Comparison of ENCODE assay signal across 9 mouse cellular contexts in the genomic region with DNA sequence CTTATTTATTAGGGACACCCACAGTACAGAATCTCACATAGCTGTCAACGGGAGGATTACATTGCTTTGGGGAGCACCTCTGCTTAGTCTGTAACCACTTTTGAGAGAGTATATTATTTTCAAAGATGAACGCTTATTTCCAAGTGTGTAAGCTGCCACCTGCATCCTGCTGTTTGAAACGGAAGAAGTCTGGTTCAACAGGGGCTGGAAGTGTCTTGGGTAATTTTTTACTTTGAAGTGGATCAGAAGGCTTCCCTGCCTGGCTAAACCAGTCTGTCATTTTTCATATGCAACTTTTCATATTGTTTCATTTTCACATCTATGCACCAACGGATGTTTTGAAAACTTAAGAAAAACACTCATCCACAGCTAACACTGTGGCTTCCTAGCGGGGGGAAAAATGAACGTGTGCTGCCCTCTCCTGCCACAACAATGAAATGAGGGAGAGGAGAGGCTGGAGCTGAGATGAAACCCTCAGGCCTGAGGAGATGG. TPM values are rescaled to one million over a fixed set of nuclear protein-coding genes. Genes with fewer than 3 reads are reported as not detected.
DNase-seq lines count a peak whose midpoint lies in the region; ATAC-seq and TF ChIP-seq lines count a peak whose summit lies in the region.
"Had no signal": no experiment of that assay in that cellular context is flagged by ENCODE, and none has a peak within 500 bp of the region (broad histone marks: within the 10 kb centered on the region; RNA-seq: fewer than 3 reads in every experiment).

No protein-coding gene starts in this region.

- no peak overlapping the region for H3K4me3 ChIP-seq in cortical plate, adult 2 months (ENCODE audit: insufficient read depth, low read length)
- no peak overlapping the region for H3K4me3 ChIP-seq in intestine, embryonic 15.5 days (replicated peaks)

- no peak overlapping the region for H3K9ac ChIP-seq in intestine, embryonic 15.5 days

- no peaks in the 10 kb centered on the region for H3K27me3 ChIP-seq in intestine, embryonic 15.5 days (replicated peaks)

- TF ChIP-seq POLR2A in cortical plate, adult 2 months (IDR thresholded peaks at IDR 0.05; ENCODE audit: extremely low read depth, insufficient read depth, low read length) = no peak

- 56% methylated on average over 6 of the region's 6 CpGs for WGBS in intestine, embryonic 15.5 days

- peaks cover 12% of the 10 kb centered on the region; the same call in 1 of the 2 replicates for H3K36me3 ChIP-seq in intestine, embryonic 15.5 days

- ATAC-seq in intestine, embryonic 15.5 days = no peak
- ATAC-seq in erythroblast, adult 5-6 weeks (replicated peaks; ENCODE audit: low FRiP score, poor library complexity, severe bottlenecking) = no peak

- no peak overlapping the region for H3K27ac ChIP-seq in cortical plate, adult 2 months (ENCODE audit: insufficient read depth, low read length)
- no peak overlapping the region for H3K27ac ChIP-seq in intestine, embryonic 15.5 days

- H3K4me2 ChIP-seq in intestine, embryonic 15.5 days (replicated peaks) = no peak overlapping the region

- DNase-seq in kidney, postnatal 10 days = peak; percentile 38
- DNase-seq in kidney, adult 18-20 months = no peak
- DNase-seq in NIH3T3 (ENCODE audit: low read depth) = peak; percentile 45
- peak; percentile 70 for DNase-seq in naive thymus-derived CD4-positive, alpha-beta T cell, adult 2 months (ENCODE audit: low read depth)

- H3K4me1 ChIP-seq in cortical plate, adult 2 months (ENCODE audit: control insufficient read depth, insufficient read depth, low read length) = no peaks in the 10 kb centered on the region; the same call in 1 of the 2 replicates
- H3K4me1 ChIP-seq in intestine, embryonic 15.5 days (replicated peaks) = 0 out of 2 replicates have a peak, but pooled peaks cover 4% of the 10 kb centered on the region

- no peaks in the 10 kb centered on the region for H3K9me3 ChIP-seq in intestine, embryonic 15.5 days

- TF ChIP-seq CTCF in cortical plate, adult 2 months (IDR thresholded peaks at IDR 0.05; ENCODE audit: extremely low read depth, insufficient read depth, low read length) = peak; percentile 55

RNA-seq across cellular contexts. Expression of a gene that starts 32.9 kb away (rescaled TPM):
- not detected in 2 replicates for polyA plus RNA-seq in cortical plate, adult 2 months (2012; rRNA removed)
- polyA plus RNA-seq in intestine, embryonic 15.5 days (2015; fragmentation: Nextera tagmentation; extraction: Ambion mirVana) = not detected in 2 replicates
- total RNA-seq in erythroblast, adult 5-6 weeks (2015; ENCODE audit: low replicate concordance) = not detected in 2 replicates
- not detected in 2 replicates for total RNA-seq in erythroblast, adult 5-6 weeks (2017; ENCODE audit: low replicate concordance)
- total RNA-seq: adrenal gland, adult 18-20 months had no signal
- polyA plus RNA-seq: large intestine, adult 2 months had no signal
